Mouse (Mus musculus) embryonic fibroblast, embryonic 13.5 days (primary cell): ENCODE measurements at regions not wholly inside any gene's neighbourhood (a gene's known extent, or its start where the extent isn't known, plus 50 kb on each side); places are given as distances from the start of the nearest gene placed in this dataset.

ENCODE experiments used
- CTCF ChIP-seq: IDR thresholded peaks from 2 replicates; pipeline ENCODE4 v1.5.1; 2011; ENCODE audit warnings: mild to moderate bottlenecking, control low read depth, low read length, moderate library complexity, borderline replicate concordance; ENCODE audit not compliant: insufficient read depth
- POLR2A ChIP-seq: IDR thresholded peaks from 2 replicates; pipeline ENCODE4 v1.6.1; 2011; ENCODE audit warnings: low read depth, mild to moderate bottlenecking, control low read depth, low read length, moderate library complexity

GRCm38 (mm10) chr12:118583829-118584628, 262.1 kb upstream of the Sp8 start:
- TF ChIP-seq CTCF (no peak), POLR2A (no peak)
